Mouse (Mus musculus): ENCODE measurements around the gene Dusp16.

DNA sequence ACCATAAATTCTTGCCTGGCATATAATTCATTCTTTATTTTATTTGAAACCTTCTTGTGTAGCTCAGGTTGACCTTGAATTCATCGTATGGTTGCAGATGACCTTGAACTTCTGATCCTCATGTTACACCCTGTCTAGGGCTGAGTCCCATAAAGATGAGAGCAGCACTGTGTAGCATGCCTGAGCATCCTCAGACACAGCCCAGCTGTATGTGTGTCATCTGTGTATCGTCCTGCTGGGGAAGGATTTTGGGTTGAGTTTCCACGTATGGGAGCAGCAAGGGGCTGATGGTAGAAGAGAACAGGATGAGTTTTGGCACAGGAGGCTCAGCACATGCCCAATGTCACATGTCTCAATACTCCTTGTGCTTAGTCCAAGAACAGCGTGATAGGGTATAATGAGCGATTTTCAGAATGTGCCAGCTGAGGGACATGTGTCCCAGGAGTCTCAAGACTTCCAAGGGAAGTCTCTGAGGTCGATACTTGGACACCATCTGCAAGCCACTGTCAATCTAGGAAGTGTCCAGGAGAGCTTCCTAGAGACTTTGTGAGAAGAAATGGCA, 108.0 kb downstream of the Dusp16 start:
- TF ChIP-seq CTCF (conservative IDR thresholded peaks at IDR 0.05; ENCODE audit: insufficient read depth, insufficient read length, low read depth, low read length) (no peak), POLR2A (IDR thresholded peaks at IDR 0.05; ENCODE audit: low read depth, low read length) (no peak)
